Mouse (Mus musculus) left cerebral cortex, adult 8-10 months (tissue): ENCODE data around the gene Hoxd10. TPM values are rescaled to one million over a fixed set of nuclear protein-coding genes. Genes with fewer than 3 reads are reported as not detected.

Source experiments
- DNase-seq, 2 experiments: peaks; one replicate each; pipeline ENCODE4 v3.0.0; 2022; ENCODE audit warnings: low spot score in 2 of 2
- total RNA-seq, 4 experiments: library from RNA; stranded (reverse); gene quantifications; 2 replicates each; pipeline ENCODE4 v1.2.4; 2022

Gene Hoxd10
- not detected for total RNA-seq

DNA sequence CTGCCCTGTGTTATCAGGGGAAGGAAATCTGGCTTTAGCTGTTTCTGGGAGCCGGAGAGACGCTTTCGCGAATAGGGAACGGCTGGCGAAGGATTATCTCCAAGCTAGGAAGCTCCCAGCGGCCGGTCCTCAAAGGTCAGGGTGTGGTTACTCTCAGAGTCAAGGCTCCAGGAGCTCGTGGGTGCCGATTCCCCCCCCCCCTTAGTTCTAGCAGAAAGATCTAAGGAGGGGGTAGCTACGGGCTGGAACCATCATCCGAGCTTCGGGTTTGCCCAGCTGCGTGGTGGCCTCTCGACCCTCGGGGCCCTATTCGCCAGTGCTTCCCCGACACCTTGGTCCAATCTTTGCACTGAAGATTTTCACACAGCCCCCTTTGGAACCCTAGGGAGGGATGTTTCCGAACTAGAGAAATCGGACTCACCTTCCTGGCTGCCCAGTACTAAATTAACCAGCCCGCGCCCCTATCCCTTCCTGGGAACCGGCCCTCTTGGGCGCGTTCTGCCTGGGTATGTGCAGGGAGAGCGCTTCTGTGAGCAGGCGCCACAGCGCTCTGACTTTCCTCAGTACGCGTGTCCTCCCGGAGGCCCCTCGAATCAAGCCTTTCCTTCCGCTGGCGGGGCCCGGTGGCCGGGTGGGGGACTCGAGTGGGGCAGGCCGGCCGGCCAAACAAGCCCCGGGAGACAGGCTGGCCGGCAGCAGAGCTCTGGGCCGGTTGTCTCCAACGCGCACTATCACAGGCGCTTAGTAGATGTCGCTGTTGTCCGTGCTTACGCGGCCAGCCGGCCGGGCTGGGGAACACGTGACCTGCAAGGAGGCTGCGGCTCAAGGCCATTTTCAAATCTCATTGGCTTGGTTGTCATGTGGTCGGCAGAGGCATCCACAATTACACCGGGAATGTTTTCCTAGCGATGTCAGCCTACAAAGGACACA is at the start of gene Hoxd10:
Gene Hoxd10 (plus strand): TSS at position 903 of the 930 bp plus-strand sequence.
- DNase-seq = no peak

DNA sequence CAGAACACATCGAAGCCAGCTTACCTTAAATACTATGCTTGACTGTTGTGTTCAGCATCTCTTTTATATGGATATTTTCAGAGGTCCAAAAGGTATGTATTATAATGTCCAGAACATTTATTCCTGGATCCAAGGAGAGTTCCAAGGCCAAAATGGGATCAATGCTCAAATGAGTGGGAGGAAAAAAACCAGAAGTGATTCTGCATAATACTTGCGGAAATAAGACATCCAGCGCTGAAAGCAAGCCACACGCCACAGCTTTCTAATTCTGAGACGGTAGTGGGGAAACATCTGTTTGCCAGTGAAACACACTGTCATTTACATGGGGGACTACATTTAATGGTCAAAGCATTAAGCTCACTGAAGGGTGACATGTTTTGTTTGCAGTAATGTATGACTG is 49.3 kb upstream of the Hoxd10 start:
- no peak for DNase-seq

DNA sequence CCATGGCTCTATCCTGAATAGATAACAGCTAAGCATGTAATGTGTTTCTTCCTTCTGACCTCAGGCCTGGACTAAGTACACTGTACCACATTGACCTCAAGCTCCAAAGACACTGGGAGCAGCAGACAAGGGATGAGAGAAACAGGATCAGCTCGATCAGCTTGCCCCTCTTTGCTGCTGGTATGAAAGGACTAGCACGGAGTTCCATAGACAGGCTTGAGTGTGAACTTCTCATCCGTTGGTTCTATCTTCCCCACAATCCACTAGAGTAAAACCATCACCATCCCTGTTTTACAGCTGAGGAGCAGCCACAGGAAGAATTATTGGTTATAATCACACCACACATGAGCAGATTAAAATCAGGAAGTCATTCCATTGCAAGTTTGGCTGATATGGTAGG is 46.1 kb upstream of the Hoxd10 start:
- DNase-seq = no peak

DNA sequence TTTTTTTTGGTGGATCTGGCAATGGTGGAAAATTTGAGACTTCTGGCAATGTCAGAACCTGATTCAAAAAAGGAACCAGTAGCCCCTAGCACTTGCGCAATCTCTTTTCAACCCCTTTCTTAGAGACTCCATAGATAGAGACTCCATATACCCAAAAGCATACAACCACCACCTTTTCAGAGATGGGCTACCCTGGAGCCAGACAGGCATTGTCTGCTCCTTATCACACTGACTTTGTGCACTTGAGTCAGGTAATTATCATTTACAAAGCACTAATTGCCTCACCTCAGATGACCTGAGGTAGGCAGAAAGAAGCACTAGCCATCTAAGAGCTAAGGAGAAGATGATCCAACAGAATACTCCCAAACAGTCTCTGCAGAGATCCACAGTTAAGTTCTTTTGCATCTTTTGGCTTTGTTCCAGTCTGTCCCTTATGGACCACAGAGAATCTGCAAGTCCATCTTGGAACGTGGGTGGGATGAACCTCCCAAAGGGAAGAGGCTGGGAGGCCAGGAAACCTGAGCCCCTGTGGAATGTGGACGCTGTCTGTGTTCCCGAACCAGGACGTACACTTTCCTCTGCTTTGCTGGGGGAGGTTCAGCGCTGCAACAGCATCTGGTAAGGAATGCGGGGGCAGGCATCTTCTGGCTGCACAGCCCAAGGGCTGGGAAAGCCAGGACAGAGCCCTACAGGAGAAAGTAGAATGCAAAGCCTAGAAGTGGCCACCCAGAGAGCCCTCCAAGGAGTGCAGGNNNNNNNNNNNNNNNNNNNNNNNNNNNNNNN is 44.5 kb upstream of the Hoxd10 start:
- DNase-seq = no peak

DNA sequence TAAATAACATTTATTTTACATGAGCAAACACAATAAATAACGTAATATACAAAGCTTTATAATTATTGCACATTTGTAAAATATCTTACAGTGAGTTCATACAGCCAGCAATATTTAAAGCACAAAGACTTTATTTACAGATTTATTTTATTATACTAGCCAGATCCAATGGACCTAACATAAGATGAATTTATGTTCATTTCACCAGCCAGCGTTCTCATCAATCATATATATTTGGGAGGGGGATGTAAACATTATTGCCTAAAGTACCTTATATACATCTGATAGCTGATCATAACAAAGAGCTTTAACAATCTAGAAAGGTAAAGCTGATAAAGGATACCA is 38.8 kb upstream of the Hoxd10 start:
- no peak for DNase-seq

DNA sequence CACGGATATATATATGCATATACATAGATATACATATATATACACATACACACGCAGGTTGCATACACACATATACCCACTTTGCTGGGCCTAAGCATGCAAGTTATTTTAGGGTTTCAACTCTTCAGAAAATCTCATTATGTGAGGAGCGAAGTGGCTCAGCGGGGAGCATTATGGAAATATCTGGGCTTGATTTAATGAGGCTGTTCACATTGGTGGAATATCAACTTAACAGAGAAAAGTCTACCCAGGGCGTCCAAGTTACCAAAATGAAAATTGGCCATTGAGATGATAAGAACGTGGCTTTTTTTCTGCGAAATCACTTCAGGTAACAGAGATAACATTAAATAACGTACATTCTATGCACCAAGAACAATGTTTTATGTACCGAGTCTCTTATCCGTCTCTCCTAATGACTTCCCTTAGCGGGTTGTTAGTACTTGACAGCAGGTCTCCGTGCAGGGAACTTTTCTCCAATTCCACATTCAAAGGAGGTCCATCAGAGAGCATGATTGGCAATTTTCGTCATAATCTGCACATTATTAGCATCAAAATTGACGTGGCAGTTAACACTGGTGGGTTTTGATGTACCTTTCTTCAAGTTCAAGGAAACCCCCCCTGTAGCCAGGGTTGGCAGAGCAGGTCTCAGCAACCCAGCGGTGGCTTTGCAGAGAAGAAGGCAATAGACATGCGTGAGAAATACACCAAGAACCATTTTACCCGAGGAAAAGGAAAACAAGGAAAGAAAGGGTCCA is 37.8 kb upstream of the Hoxd10 start:
- DNase-seq = no peak

DNA sequence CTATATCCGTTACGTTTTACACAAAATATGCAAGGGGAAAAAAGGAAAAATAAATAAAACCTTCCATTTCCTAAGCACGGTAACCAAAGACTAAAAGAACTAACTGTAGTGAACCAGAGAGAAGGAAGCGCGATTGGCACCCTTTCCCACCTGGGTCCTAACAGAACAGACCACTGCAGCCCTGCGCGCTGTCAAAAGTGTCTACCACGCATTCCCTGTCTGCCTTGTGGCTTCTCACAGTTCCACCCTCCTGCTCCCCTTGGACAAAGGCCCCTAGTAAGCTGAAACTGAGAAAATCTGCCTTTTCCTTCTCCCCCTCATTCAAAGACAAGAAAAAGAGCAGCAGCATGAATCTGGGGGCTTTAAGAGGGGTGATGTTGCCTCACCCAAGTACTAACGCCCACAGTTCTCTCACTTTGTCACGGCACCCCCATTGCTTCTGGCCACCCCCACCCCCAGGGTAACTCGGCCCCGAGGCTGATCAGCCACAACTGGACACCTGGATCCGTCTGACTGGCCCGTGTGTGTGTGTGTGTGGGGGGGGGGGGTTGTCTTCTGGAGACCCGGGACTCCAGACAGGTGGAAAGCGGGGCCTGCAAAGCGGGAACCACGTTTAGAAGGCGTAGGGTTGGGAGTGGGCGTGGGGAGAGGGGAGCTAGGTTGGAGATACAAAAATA is 36.8 kb upstream of the Hoxd10 start:
- no peak for DNase-seq

DNA sequence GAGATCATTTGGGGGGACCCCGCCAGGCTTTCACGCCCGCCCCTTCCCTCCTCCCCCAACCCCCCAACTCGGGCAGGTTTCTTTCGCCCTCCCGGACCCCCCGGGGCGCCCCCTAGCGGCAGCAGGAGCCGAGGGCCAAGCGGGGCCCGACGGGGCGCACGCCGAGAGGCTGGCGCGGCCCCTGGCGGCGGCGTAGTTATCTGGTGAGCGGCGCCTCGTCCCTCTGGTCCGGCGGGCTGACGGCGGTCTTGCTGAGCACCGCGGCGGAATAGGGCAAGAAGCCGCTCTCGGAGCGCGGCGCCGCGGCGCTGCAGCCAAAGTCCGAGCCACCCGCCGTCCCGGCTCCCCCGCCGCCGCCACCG is 36.3 kb upstream of the Hoxd10 start:
- no peak for DNase-seq

DNA sequence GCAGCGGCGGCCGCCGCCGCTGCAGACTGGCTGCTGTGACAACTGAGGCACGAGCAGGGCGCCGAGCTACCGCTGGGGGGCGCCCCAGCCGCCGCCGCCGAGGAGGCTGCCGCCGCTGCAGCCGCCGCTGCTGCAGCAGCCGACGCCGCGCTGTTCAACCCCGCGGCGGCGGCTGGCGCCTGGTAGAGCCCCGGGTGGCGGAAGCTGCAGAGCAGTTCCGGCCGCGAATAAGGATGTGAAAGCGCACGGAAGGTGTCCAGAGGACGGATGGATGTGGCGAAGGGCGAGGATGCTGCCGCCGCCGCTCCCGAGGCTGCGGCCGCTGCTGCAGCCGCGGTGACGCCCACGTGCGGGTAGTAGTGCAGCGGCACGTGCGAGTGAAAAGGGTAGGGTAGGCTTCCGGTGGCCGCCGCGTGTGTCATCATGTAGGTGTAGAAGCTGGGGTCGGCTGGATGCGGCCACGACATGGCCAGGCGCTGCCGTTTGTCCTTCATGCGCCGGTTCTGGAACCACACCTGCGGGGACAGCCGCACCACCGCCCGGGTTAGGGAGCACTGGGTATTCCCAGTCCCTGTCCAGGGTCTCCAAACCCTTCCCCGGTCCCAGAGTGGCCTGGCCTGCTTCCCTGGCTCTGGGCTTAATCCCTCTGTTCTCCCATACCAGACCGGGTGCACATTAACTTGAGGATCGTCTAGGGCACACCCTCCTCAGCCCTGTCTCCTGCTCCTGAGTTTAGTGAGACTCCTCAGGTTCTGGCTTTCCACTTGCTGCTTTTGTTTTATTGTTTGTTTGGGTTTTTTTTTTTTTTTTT is 35.7 kb upstream of the Hoxd10 start:
- DNase-seq = no peak

DNA sequence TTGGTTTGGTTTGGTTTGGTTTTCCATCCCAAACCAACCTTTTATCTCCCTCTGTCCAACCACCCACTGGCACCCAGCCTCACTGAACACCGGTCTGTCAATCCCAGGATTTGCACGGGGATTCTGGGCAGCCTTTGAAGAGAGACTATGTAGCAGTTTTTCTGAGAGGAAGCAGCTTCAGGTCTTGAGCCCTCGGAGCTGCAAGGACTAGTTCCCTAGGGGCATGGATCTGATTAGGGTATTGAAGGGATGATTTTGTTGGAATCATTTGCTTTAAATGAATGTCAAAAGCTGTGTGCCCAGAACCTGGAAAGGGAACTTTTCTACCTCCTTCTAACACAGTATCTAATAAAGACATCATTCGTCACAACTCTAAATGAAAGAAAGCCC is 35.1 kb upstream of the Hoxd10 start:
- no peak for DNase-seq

DNA sequence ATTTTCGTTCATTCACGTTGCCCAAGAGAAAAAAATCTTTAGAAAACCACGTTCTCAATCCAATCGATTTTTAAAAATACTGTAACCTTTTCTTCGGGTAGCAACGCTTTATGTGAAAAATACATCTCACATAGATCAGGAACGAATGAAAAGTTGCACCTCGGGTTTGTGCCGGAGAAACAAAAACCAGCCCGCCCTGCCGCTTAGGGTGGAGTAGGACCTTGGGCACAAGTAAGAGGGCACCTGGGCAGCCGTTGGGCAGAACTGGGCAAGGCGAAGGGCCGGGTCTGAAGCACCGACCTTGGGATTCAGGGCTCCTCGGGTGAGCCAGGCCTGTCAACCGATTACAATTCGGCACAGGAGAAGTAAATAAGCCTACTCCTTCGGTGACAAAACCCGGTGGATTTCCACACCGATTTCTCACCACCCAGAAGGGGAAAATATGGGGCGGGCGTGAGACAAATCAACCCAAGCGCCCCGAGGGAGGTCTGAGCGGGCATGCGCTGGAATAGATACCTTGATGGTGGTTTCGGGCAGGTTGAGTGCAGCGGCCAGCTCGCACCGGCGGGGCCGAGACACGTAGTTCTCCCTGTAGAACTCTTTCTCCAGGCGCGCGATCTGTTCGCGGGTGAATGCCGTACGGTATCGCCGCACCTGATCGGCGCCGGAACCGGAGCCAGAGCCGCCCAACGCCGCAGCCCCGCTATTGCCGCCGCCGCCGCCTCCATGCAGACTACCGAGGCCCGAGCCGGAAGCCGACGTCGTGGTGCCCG is 34.3 kb upstream of the Hoxd10 start:
- DNase-seq = no peak

DNA sequence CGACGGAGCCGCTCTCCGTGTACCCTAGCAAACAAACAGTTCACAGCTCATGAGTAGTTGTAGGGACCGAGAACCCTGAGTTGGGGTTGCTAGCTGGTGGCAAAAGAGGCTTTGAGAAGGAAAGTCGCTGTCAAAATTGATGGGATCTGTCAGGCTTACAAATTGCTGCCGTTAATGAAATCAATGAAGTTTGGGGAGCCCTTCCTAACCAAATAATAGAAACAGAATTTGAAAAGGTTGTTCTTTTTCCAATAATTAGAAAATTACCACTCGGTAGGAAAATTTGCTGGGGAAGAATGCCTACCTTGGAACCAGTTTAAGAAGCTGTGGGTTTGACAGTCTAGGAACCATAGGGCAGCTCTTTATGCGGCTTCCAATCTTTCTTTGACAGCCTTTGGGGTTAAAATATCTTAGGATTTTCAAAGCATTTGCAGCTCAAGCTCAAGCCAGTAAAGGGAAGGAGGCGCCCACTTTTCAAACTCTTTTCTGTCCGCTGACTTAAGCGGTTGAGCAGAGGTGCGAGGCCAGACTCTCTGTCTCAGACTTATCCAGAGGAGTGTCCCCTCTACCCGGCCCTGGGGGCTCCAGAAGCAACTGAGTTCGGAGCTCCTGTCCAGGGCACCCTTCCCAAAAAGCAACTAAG is 33.6 kb upstream of the Hoxd10 start:
- no peak for DNase-seq

DNA sequence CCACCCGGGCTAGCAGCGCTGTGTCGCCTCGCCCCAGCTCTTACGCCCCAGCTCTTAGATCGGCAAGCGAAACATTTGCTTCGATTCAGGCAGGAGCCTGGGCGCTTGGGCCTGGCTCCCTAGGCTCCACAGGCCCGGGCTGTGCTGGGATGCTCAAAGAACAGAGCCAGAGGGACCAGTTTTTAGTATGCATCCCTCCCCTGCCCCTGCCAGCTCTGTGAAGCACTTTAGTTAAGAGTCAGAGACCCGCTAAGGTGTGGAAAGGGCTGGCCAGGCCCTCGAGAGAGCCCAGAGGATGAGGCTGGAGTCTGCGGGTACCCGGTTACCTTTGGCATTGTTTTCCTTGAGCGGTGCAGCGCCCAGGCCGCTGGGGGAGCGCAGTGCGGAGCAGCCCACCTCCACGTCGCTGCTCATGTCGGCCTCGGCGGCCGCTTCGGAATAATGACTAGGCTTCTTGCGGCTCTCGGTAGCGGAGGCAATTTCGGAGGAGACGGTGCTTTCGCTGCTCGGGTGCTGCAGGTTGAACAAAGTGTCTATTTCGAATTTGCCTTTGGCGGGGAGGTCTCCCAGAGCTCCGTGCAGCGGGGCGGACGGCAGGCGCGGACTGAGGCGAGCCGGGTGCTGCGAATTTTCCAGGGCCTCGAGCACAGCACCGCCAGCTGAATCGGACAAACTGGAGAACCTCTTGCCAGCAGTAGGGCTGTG is 32.9 kb upstream of the Hoxd10 start:
- no peak for DNase-seq

DNA sequence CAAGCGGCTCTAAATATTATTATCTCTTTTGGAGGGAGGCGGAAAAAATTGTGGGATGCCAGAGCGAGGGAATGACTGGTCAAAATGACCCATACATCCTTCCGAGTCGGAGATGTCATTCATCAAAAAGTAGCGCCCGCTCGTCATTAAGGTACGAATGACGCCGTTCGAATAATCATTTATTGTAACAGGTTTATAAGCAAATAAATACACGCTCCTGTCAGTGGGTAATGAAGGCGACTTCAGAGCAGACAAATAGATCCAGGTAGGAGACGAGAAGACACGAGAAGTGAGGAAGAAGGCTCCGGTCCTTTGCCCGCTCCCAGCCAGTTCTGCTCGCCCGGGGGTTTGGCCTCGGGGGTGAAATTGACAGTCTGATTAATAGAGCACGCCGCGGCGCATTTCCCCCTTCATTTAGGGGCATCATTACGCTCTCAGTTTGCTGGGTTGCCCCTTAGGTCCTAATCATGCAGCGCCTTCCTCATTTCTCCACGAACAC is 32.2 kb upstream of the Hoxd10 start, which contains the start of gene Evx2:
Gene Evx2 (minus strand): TSS at position 51 of the 499 bp plus-strand sequence.
- DNase-seq = no peak

DNA sequence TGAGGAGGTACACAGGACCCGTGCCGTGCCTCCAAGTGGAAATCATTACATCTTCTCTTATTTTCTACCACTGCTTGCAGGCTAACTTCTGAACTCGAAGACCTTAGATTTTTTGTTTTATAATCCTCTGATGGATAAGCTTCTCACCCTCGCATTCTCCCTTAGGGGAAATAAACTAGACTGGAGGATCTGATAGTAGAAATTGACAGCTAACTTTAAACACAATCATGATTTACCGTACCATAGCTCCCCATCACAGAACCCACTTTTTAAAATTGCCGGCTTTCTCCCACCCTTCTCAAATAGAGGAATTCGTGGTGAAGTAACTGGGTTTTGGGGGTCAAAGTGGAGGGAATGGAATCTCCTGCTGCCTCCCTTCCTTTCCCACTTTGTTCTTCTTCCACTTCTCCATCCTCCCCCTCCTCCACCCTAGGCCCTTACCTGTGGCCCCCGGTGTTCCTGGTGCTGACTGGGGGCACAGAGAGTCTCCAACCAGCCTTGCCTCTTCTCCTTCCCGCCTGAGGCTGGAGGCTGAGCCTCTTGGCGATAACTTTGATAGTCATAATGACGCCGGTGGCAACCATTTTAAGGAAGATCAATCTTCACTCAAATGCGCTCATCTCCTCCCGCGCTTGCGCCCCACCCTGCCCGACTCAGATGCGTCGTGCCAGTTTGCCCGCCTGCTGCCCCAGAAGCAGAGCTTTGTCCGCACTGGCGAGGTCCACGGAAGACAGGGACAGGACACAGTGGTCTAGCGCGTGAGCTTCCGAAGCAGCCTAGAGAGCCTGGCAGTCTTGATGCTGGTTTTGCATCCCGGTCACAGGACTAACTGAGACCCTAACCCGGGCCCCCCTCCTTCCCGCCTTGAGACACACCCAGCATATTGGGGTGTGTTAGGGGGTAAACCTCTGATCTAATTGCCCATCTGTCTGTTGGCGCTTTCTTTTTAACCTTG is 31.0 kb upstream of the Hoxd10 start:
- no peak for DNase-seq

DNA sequence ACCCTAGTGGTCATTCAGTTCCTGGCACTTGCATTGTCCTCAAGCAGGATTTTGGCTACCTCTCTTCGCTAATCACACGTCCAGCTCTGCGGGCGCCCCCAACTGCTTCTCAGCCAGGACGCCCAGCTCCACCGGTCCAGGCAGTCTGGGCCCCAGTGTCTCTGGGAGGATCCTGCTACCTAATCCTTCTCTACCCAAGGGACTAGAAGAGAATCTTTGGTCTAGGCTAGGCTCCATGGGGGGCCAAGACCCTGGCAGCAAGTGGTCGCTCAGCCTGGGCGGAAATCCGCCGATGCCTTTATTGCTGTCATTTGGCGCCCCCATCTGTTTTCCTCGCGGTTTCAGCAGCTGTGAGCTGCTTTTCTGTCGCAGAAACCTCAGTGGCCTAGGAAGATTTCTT is 30.0 kb upstream of the Hoxd10 start:
- no peak for DNase-seq

DNA sequence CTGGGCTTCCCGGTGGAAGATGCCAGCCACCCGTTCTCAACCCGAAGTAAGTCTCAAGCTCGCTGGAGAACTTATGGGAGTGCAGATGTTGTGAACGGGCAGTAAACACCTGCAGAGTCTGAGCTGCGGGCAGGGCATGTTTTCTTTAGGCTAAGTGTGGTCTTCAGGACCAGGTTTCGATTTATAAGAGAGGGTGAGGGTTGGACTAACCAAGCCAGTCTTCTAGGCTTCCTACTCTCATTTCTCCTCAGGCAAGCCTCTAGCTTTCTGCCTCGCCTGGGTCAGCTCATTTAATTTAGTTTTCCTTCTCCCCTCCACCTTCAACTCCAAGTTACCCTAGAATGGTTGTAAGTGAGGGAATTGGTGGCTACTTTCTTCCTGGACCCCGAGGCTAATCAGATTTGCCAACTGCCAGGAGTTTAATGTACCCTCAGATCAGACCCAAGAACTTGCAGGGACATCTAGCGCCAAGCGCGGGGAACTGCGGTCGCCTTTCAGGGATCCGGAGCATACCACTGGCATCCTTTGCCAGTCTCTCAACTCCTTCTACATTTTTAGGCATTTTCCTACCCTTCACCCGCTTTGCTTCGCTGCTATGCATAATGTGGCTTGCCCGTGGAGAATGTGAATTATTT is 28.3 kb upstream of the Hoxd10 start:
- no peak for DNase-seq
